Mouse (Mus musculus): ENCODE measurements around the gene Rprd1b.
"Not testable (repeated sequence)": the region's sequence is repeated elsewhere in the genome, so short reads cannot be mapped to it uniquely, and the experiment has no call there.

The Rprd1b gene

GRCm38 (mm10) chr2:158043504-158043903 is 15.2 kb downstream of the Rprd1b start:
- no peak for DNase-seq (ENCODE audit: low spot score)

GRCm38 (mm10) chr2:158046186-158046585 is 17.9 kb downstream of the Rprd1b start:
- DNase-seq (ENCODE audit: low spot score): no peak

- peak; percentile 22 for DNase-seq (ENCODE audit: low spot score)
Measured at GRCm38 (mm10) chr2:158047903-158048302, 19.6 kb downstream of the Rprd1b start.

GRCm38 (mm10) chr2:158048718-158049117 is 20.4 kb downstream of the Rprd1b start:
- DNase-seq (ENCODE audit: low spot score): no peak

- no peak for DNase-seq (ENCODE audit: low spot score)
Measured at GRCm38 (mm10) chr2:158050116-158050515, 21.8 kb downstream of the Rprd1b start.

- DNase-seq (ENCODE audit: low spot score): no peak
Measured at GRCm38 (mm10) chr2:158054596-158054995, 26.3 kb downstream of the Rprd1b start.

- not testable (repeated sequence) for DNase-seq (ENCODE audit: low spot score)
Measured at GRCm38 (mm10) chr2:158055383-158055782, 27.1 kb downstream of the Rprd1b start.

- no peak for DNase-seq (ENCODE audit: low spot score)
Measured at GRCm38 (mm10) chr2:158057030-158057429, 28.7 kb downstream of the Rprd1b start.

- peak; percentile 32 for DNase-seq (ENCODE audit: low spot score)
Measured at GRCm38 (mm10) chr2:158058534-158058933, 30.2 kb downstream of the Rprd1b start.

GRCm38 (mm10) chr2:158059666-158060105 is 31.4 kb downstream of the Rprd1b start:
- DNase-seq (ENCODE audit: low spot score): no peak

GRCm38 (mm10) chr2:158063036-158063435 is 34.7 kb downstream of the Rprd1b start:
- DNase-seq (ENCODE audit: low spot score): no peak

- no peak for DNase-seq (ENCODE audit: low spot score)
Measured at GRCm38 (mm10) chr2:158064571-158065048, 36.3 kb downstream of the Rprd1b start.

- DNase-seq (ENCODE audit: low spot score): no peak
Measured at GRCm38 (mm10) chr2:158065064-158065463, 36.8 kb downstream of the Rprd1b start.

GRCm38 (mm10) chr2:158066456-158066855 is 38.2 kb downstream of the Rprd1b start:
- no peak for DNase-seq (ENCODE audit: low spot score)

GRCm38 (mm10) chr2:158067260-158067824 is 39.0 kb downstream of the Rprd1b start:
- DNase-seq (ENCODE audit: low spot score): no peak

- DNase-seq (ENCODE audit: low spot score): no peak
Measured at GRCm38 (mm10) chr2:158068444-158068971, 40.2 kb downstream of the Rprd1b start.

GRCm38 (mm10) chr2:158070885-158071632 is 42.8 kb downstream of the Rprd1b start:
- DNase-seq (ENCODE audit: low spot score): no peak

- no peak for DNase-seq (ENCODE audit: low spot score)
Measured at GRCm38 (mm10) chr2:158071633-158071995, 43.3 kb downstream of the Rprd1b start.

GRCm38 (mm10) chr2:158074835-158075234 is 46.5 kb downstream of the Rprd1b start:
- DNase-seq (ENCODE audit: low spot score): no peak

- no peak for DNase-seq (ENCODE audit: low spot score)
Measured at GRCm38 (mm10) chr2:158076690-158077089, 48.4 kb downstream of the Rprd1b start.

GRCm38 (mm10) chr2:158077981-158078380 is 49.7 kb downstream of the Rprd1b start:
- DNase-seq (ENCODE audit: low spot score): no peak

GRCm38 (mm10) chr2:158078971-158079370 is 50.7 kb downstream of the Rprd1b start:
- no peak for DNase-seq (ENCODE audit: low spot score)

GRCm38 (mm10) chr2:158079843-158080395 is 51.6 kb downstream of the Rprd1b start:
- DNase-seq (ENCODE audit: low spot score): no peak

All from ovary, postnatal 36 days (tissue).